Mouse (Mus musculus) myocyte (in vitro differentiated cells): Measurements from ENCODE around the gene 1700123O20Rik. TPM values are rescaled to one million over a fixed set of nuclear protein-coding genes. Genes with fewer than 3 reads are reported as not detected.
A peak's percentile ranks its signal among the peaks of the same experiment; 100 is the strongest.

Experiments
- H3K27me3 ChIP-seq: one replicate; pipeline ENCODE4 v1.6.1; 2011; ENCODE audit not compliant: control insufficient read depth, insufficient read depth, insufficient read length
- H3K36me3 ChIP-seq: one replicate; pipeline ENCODE4 v1.6.1; 2011; ENCODE audit not compliant: control insufficient read depth, insufficient read depth
- H3K4me2 ChIP-seq: one replicate; pipeline ENCODE4 v1.6.1; 2011; ENCODE audit warnings: low read depth, control low read depth
- H3K4me3 ChIP-seq: one replicate; pipeline ENCODE4 v1.5.1; 2011; ENCODE audit warnings: mild to moderate bottlenecking, control low read depth, moderate library complexity
- H3K79me2 ChIP-seq: one replicate; pipeline ENCODE4 v1.6.1; 2011; ENCODE audit not compliant: control insufficient read depth, insufficient read depth
- H3ac ChIP-seq: one replicate; pipeline ENCODE4 v1.6.1; 2011; ENCODE audit not compliant: control insufficient read depth, insufficient read length
- CEBPB ChIP-seq: IDR thresholded peaks from 2 replicates; pipeline ENCODE4 v1.6.1; 2011; ENCODE audit warnings: mild to moderate bottlenecking, moderate library complexity; ENCODE audit not compliant: poor library complexity, insufficient read depth, severe bottlenecking
- E2F4 ChIP-seq: IDR thresholded peaks from one replicate; pipeline ENCODE4 v1.6.1; 2011; ENCODE audit warnings: mild to moderate bottlenecking, control low read depth, moderate library complexity; ENCODE audit not compliant: insufficient read depth
- MAX ChIP-seq: IDR thresholded peaks from one replicate; pipeline ENCODE4 v1.6.1; 2011; ENCODE audit warnings: low read depth, mild to moderate bottlenecking, control low read depth
- MYOD1 ChIP-seq, 3 experiments: IDR thresholded peaks; one replicate each; pipeline ENCODE4 v1.6.1; 2011; ENCODE audit warnings: control low read depth in 2 of 3, low read depth in 2 of 3, mild to moderate bottlenecking in 2 of 3, moderate library complexity in 1 of 3; ENCODE audit not compliant: insufficient read length in 2 of 3, control insufficient read depth in 1 of 3
- MYOG ChIP-seq, 3 experiments: IDR thresholded peaks; one replicate each; pipeline ENCODE4 v1.6.1; 2011; ENCODE audit warnings: control low read depth in 2 of 3, low read depth in 2 of 3, mild to moderate bottlenecking in 2 of 3; ENCODE audit not compliant: insufficient read length in 2 of 3, control insufficient read depth in 1 of 3, insufficient read depth in 1 of 3
- POLR2A ChIP-seq: IDR thresholded peaks from one replicate; pipeline ENCODE4 v1.6.1; 2011; ENCODE audit warnings: low read depth, mild to moderate bottlenecking, control low read depth, moderate library complexity; ENCODE audit not compliant: insufficient read length
- POLR2AphosphoS2 ChIP-seq: IDR thresholded peaks from one replicate; pipeline ENCODE4 v1.6.1; 2011; ENCODE audit warnings: low read depth, control low read depth; ENCODE audit not compliant: insufficient read length
- REST ChIP-seq: IDR thresholded peaks from one replicate; pipeline ENCODE4 v1.6.1; 2011; ENCODE audit warnings: mild to moderate bottlenecking, control low read depth, moderate library complexity; ENCODE audit not compliant: insufficient read depth, insufficient read length
- SRF ChIP-seq: IDR thresholded peaks from one replicate; pipeline ENCODE4 v1.6.1; 2011; ENCODE audit warnings: low read depth; ENCODE audit not compliant: control insufficient read depth, insufficient read length
- TCF12 ChIP-seq: IDR thresholded peaks from one replicate; pipeline ENCODE4 v1.6.1; 2011; ENCODE audit warnings: mild to moderate bottlenecking, control low read depth; ENCODE audit not compliant: poor library complexity, insufficient read depth, severe bottlenecking
- TCF3 ChIP-seq: IDR thresholded peaks from one replicate; pipeline ENCODE4 v1.6.1; 2011; ENCODE audit warnings: low read depth, control low read depth; ENCODE audit not compliant: insufficient read length
- USF1 ChIP-seq: IDR thresholded peaks from one replicate; pipeline ENCODE4 v1.6.1; 2011; ENCODE audit warnings: low read depth, mild to moderate bottlenecking, control low read depth, moderate library complexity
- polyA plus RNA-seq: library from polyadenylated mRNA; unstranded; fragments of >200 nt; fragmentation: generic; extraction: Trizol; gene quantifications from one replicate; pipeline ENCODE4 v1.2.1, GENCODE M21; 2012; ENCODE audit warnings: missing spikeins

Gene 1700123O20Rik
- polyA plus RNA-seq, 1 experiment = 36.3 TPM

GRCm38 (mm10) chr14:54720041-54720440 lies 34.0 kb downstream of the 1700123O20Rik start:
- peaks cover 33% of the 10 kb centered on the region for H3K27me3 ChIP-seq
- no peaks in the 10 kb centered on the region for H3K36me3 ChIP-seq
- no peak overlapping the region for H3K4me2 ChIP-seq
- TF ChIP-seq USF1 (no peak), REST (no peak), TCF12 (no peak), E2F4 (no peak), SRF (no peak), CEBPB (no peak), MAX (no peak), POLR2A (no peak), MYOD1 (IDR thresholded peaks at IDR 0.05; ENCODE audit: control insufficient read depth in 1 of 3, insufficient read length in 2 of 3, low read depth in 2 of 3) (no peak), TCF3 (no peak), MYOG (IDR thresholded peaks at IDR 0.05; ENCODE audit: control insufficient read depth in 1 of 3, insufficient read depth in 1 of 3, insufficient read length in 2 of 3, low read depth in 2 of 3) (no peak), POLR2AphosphoS2 (no peak)
- H3K79me2 ChIP-seq = no peaks in the 10 kb centered on the region
- H3K4me3 ChIP-seq = no peak overlapping the region
- no peak overlapping the region for H3ac ChIP-seq

- TF ChIP-seq CEBPB (no peak), MYOD1 (IDR thresholded peaks at IDR 0.05; ENCODE audit: control insufficient read depth in 1 of 3, insufficient read length in 2 of 3, low read depth in 2 of 3) (peak in 1 of 3 experiments; percentile 46), SRF (no peak), REST (no peak), MYOG (IDR thresholded peaks at IDR 0.05; ENCODE audit: control insufficient read depth in 1 of 3, insufficient read depth in 1 of 3, insufficient read length in 2 of 3, low read depth in 2 of 3) (peak in 1 of 3 experiments; percentile 16), TCF3 (no peak), USF1 (no peak)
- H3K27me3 ChIP-seq = peaks cover 35% of the 10 kb centered on the region
- no peak overlapping the region for H3K4me2 ChIP-seq
- H3K36me3 ChIP-seq = no peaks in the 10 kb centered on the region
- H3K79me2 ChIP-seq = no peaks in the 10 kb centered on the region
- no peak overlapping the region for H3K4me3 ChIP-seq
- H3ac ChIP-seq = no peak overlapping the region
Measured at GRCm38 (mm10) chr14:54720654-54721350, 34.8 kb downstream of the 1700123O20Rik start.

GRCm38 (mm10) chr14:54721711-54722110 lies 35.7 kb downstream of the 1700123O20Rik start:
- Histone ChIP-seq H3ac (no peak overlapping the region), H3K4me2 (no peak overlapping the region), H3K79me2 (no peaks in the 10 kb centered on the region), H3K36me3 (no peaks in the 10 kb centered on the region), H3K27me3 (peaks cover 35% of the 10 kb centered on the region), H3K4me3 (no peak overlapping the region)
- TF ChIP-seq MYOG (IDR thresholded peaks at IDR 0.05; ENCODE audit: control insufficient read depth in 1 of 3, insufficient read depth in 1 of 3, insufficient read length in 2 of 3, low read depth in 2 of 3) = no peak
- no peak for TF ChIP-seq POLR2A
- TF ChIP-seq USF1 = no peak
- no peak for TF ChIP-seq E2F4
- TF ChIP-seq TCF3 = no peak
- TF ChIP-seq MYOD1 (IDR thresholded peaks at IDR 0.05; ENCODE audit: control insufficient read depth in 1 of 3, insufficient read length in 2 of 3, low read depth in 2 of 3) = no peak

GRCm38 (mm10) chr14:54724049-54724448 lies 38.0 kb downstream of the 1700123O20Rik start:
- peaks cover 35% of the 10 kb centered on the region for H3K27me3 ChIP-seq
- no peak overlapping the region for H3K4me2 ChIP-seq
- H3K79me2 ChIP-seq = no peaks in the 10 kb centered on the region
- H3K4me3 ChIP-seq = no peak overlapping the region
- TF ChIP-seq MYOD1 (IDR thresholded peaks at IDR 0.05; ENCODE audit: control insufficient read depth in 1 of 3, insufficient read length in 2 of 3, low read depth in 2 of 3) = no peak
- TF ChIP-seq MAX = no peak
- TF ChIP-seq E2F4 = no peak
- no peak for TF ChIP-seq POLR2AphosphoS2
- TF ChIP-seq SRF = no peak
- TF ChIP-seq POLR2A = no peak
- no peak for TF ChIP-seq TCF3
- TF ChIP-seq MYOG (IDR thresholded peaks at IDR 0.05; ENCODE audit: control insufficient read depth in 1 of 3, insufficient read depth in 1 of 3, insufficient read length in 2 of 3, low read depth in 2 of 3) = no peak
- TF ChIP-seq CEBPB = no peak
- TF ChIP-seq USF1 = no peak
- TF ChIP-seq TCF12 = no peak
- no peak for TF ChIP-seq REST
- H3ac ChIP-seq = no peak overlapping the region
- no peaks in the 10 kb centered on the region for H3K36me3 ChIP-seq

- H3K36me3 ChIP-seq = no peaks in the 10 kb centered on the region
- no peak overlapping the region for H3ac ChIP-seq
- peaks cover 44% of the 10 kb centered on the region for H3K27me3 ChIP-seq
- no peaks in the 10 kb centered on the region for H3K79me2 ChIP-seq
- no peak overlapping the region for H3K4me2 ChIP-seq
- no peak overlapping the region for H3K4me3 ChIP-seq
- TF ChIP-seq POLR2AphosphoS2 = no peak
- TF ChIP-seq MYOD1 (IDR thresholded peaks at IDR 0.05; ENCODE audit: control insufficient read depth in 1 of 3, insufficient read length in 2 of 3, low read depth in 2 of 3) = no peak
- no peak for TF ChIP-seq E2F4
- no peak for TF ChIP-seq TCF12
- no peak for TF ChIP-seq MAX
- no peak for TF ChIP-seq USF1
- no peak for TF ChIP-seq TCF3
- no peak for TF ChIP-seq REST
Measured at GRCm38 (mm10) chr14:54727565-54727964, 41.5 kb downstream of the 1700123O20Rik start.
